Mouse (Mus musculus) neural tube, embryonic 11.5 days (tissue): ENCODE results near the gene Htr1a. TPM values are rescaled to one million over a fixed set of nuclear protein-coding genes. Genes with fewer than 3 reads are reported as not detected.

ENCODE experiments used
- ATAC-seq: fragments of 200-750 bp; cut with Nextera tagmentation; 2 replicates; pipeline ENCODE4 v1.8.0; 2017; ENCODE audit warnings: moderate number of reproducible peaks, mild to moderate bottlenecking, moderate TSS enrichment, moderate library complexity; ENCODE audit not compliant: insufficient read depth, low FRiP score, low TSS enrichment
- DNase-seq: peaks from one replicate; pipeline ENCODE4 v3.0.0-alpha.2; 2015; ENCODE audit warnings: low spot score
- H3K27ac ChIP-seq: fragments of 300-500 bp; sonication (generic); 2 replicates; pipeline ENCODE4 v1.5.1; 2014; ENCODE audit warnings: low read depth, mild to moderate bottlenecking, low read length
- H3K27me3 ChIP-seq: fragments of 300-500 bp; sonication (generic); 2 replicates; pipeline ENCODE4 v1.6.1; 2014; ENCODE audit warnings: mild to moderate bottlenecking, low read length, mixed read lengths; ENCODE audit not compliant: control insufficient read depth, insufficient read depth
- H3K36me3 ChIP-seq: fragments of 300-500 bp; sonication (generic); 2 replicates; pipeline ENCODE4 v1.6.1; 2014; ENCODE audit warnings: mild to moderate bottlenecking, low read length, moderate library complexity, mixed read lengths; ENCODE audit not compliant: control insufficient read depth, insufficient read depth
- H3K4me1 ChIP-seq: fragments of 300-500 bp; sonication (generic); 2 replicates; pipeline ENCODE4 v1.6.1; 2014; ENCODE audit warnings: low read length, mixed read lengths; ENCODE audit not compliant: control insufficient read depth, insufficient read depth
- H3K4me2 ChIP-seq: fragments of 300-500 bp; sonication (generic); 2 replicates; pipeline ENCODE4 v1.6.1; 2014; ENCODE audit warnings: low read depth, mild to moderate bottlenecking, moderate library complexity
- H3K4me3 ChIP-seq: fragments of 300-500 bp; sonication (generic); 2 replicates; pipeline ENCODE4 v1.5.1; 2014; ENCODE audit warnings: low read depth, low read length
- H3K9ac ChIP-seq: fragments of 300-500 bp; sonication (generic); 2 replicates; pipeline ENCODE4 v1.6.1; 2014; ENCODE audit warnings: mild to moderate bottlenecking, low read length
- H3K9me3 ChIP-seq: fragments of 300-500 bp; sonication (generic); 2 replicates; pipeline ENCODE4 v1.6.1; 2016; ENCODE audit warnings: low read length; ENCODE audit not compliant: control insufficient read depth
- WGBS: fragments of 180-500 bp; shearing (Covaris S2); extraction: QIAGEN DNeasy Blood & Tissue Kit; methylation state at CpG from one replicate; pipeline ENCODE4 v1.1.7; 2014; 5-methylcytosine and 5-hydroxymethylcytosine counted together
- polyA plus RNA-seq: library from polyadenylated mRNA; unstranded; fragments of >200 nt; fragmentation: Nextera tagmentation; extraction: Ambion mirVana; gene quantifications from 2 replicates; pipeline ENCODE4 v1.2.1, GENCODE M21; 2014

Gene Htr1a
- polyA plus RNA-seq, 1 experiment from 2014 or later = 0.28 TPM

GRCm38 (mm10) chr13:105446239-105446638, 2.8 kb downstream of the Htr1a start:
- no peak overlapping the region for H3K4me3 ChIP-seq
- H3K9me3 ChIP-seq = no peaks in the 10 kb centered on the region
- no peak overlapping the region for H3K4me2 ChIP-seq
- DNase-seq (no peak), ATAC-seq (no peak)
- H3K9ac ChIP-seq = no peak overlapping the region
- H3K27me3 ChIP-seq = peaks cover 35% of the 10 kb centered on the region
- no peak overlapping the region for H3K27ac ChIP-seq
- H3K36me3 ChIP-seq = no peaks in the 10 kb centered on the region
- H3K4me1 ChIP-seq = no peaks in the 10 kb centered on the region
- 5% methylated on average over 4 of the region's 4 CpGs for WGBS

- 38% methylated on average over 2 of the region's 2 CpGs for WGBS
- Histone ChIP-seq H3K4me1 (no peaks in the 10 kb centered on the region), H3K4me3 (no peak overlapping the region), H3K36me3 (no peaks in the 10 kb centered on the region), H3K9me3 (no peaks in the 10 kb centered on the region), H3K27me3 (peaks cover 35% of the 10 kb centered on the region), H3K9ac (no peak overlapping the region), H3K4me2 (no peak overlapping the region), H3K27ac (no peak overlapping the region)
- ATAC-seq = no peak
- DNase-seq = no peak
These were observed 4.3 kb downstream of the Htr1a start for GRCm38 (mm10) chr13:105447695-105448094.

- Histone ChIP-seq H3K9ac (no peak overlapping the region), H3K4me3 (no peak overlapping the region), H3K36me3 (no peaks in the 10 kb centered on the region), H3K9me3 (no peaks in the 10 kb centered on the region), H3K4me2 (no peak overlapping the region), H3K4me1 (no peaks in the 10 kb centered on the region), H3K27ac (no peak overlapping the region), H3K27me3 (no peaks in the 10 kb centered on the region; the same call in 1 of the 2 replicates)
- ATAC-seq (no peak), DNase-seq (no peak)
- 74% methylated on average over 3 of the region's 3 CpGs for WGBS
These were observed 8.1 kb downstream of the Htr1a start for GRCm38 (mm10) chr13:105451536-105451935.

Other genes with a start within 250 kb of the Htr1a start
- 7.0 and 9.4 TPM in 2 replicates for gene Rnf180, start 148.8 kb upstream of the Htr1a start, polyA plus RNA-seq